Mouse (Mus musculus) spleen, adult 18-20 months (tissue): ENCODE measurements around the gene Rsph3b.
"Not testable (repeated sequence)": the region's sequence is repeated elsewhere in the genome, so short reads cannot be mapped to it uniquely, and the experiment has no call there.

Experiments used
- DNase-seq, 2 experiments: peaks; one replicate each; pipeline ENCODE4 v3.0.0; 2022; ENCODE audit warnings: mixed read lengths in 2 of 2

Rsph3b gene

DNA sequence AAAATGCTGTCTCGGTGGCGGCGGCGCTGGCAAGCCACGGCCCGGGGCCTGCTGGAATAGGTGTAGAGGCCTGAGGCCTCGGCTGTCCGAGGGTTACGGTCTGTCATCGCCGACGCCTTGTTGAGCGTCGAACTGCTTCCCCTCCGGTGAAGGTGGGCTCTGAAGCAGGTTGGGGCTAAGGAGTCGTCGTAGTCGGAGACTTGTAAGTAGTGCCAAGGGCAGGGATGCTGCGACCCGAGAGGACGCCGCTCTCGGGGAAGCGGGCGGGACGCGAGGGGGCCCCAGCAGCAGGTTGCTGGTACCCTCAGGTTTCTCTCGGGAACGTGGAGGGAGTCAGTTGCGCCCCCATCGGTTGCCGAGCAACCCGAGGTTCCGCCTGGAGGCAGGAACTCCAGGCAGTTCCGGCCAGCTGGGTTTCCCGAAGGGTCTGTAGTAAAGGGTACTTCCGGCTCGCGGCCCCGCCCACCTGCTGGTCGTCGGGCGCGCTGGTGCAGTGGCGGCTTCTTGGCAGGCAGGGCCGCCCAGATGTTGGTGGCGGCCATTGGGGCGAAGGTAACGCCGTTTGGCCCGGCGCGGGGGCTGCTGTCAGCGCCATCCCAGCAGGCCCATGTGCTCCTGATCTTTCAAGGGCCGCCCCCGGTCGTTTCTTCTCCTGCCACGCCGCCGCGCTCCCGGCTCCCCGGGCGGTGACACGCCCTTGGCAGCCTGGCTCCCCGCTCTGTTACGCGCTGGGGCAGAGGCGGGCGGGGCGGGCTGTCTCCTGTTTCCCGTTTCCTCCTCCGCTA lies at the start of gene Rsph3b:
Rsph3b (minus strand) TSS at position 699 of the 785 bp plus-strand sequence.
- peak; percentile 76 to 78 for DNase-seq

DNA sequence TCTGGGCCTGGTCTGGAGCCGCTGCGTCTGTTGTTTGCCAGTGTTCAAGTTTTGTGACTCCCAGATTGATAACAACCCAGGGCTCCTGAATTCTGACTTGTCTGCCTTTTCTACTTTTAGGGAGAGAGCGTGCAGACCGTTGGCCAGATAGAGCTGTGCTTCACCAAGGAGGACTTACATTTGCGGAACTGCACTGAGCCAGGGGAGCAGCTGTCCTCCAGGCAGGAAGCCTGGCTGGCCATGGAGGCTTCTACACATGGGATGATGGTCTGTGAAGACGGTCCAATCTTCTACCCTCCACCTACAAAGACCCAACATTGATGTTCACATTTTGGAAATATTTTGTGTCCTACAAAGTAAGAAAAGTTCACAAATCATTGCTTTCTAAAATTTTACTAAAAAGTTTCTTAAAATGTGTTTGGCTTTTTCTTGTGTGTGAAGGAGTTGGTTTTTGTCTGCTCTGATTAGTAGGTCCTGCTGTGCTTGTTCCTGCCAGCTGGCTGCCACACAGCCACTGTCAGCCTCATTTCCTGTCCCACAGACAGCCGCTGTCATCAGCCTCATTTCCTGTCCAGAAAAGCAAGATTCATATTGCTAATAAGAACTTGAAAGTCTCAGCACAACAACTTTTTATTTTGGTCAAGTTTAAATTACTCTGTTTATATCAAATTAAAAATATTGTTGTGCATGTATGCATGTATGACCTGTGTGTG lies 49.5 kb upstream of the Rsph3b start:
- not testable (repeated sequence) for DNase-seq

DNA sequence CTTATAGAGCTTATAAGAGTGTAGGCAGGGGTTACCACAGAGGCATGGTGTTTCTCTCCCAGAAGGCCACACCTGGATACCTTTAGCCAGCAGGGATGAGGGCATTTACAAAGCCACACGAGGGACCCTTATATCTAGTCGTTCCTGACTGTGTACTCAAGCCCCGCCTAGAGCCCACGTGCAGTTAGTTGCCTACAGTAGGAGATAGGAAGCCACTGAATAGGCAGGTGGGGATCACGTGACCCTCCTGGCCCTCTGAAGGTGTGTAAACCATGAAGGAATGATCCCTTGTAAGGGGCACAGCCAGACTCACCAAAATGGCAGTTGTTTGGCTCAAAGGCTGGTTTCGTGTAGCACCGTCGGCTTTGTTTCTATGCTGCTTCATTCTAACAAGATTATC lies 48.3 kb upstream of the Rsph3b start:
- DNase-seq: not testable (repeated sequence)

DNA sequence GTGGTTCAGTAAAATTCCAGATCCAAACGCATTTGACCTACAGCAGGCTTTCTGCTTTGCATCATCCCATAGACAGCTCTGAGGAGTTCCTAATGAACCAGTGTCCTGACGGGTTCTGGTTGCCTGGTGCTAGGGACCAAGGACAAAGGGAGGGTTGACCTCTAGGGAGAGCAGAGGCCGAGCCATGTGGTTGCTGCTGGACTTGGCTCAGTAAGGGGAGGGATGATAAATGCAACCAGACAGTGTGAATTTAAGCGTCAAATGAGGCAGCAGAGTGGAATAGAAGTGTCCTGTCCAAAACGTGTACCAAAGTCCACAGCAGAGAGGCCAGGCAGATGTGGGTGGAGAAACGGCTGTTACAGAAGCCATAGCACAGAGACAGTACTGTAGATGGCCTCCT lies 47.0 kb upstream of the Rsph3b start:
- DNase-seq: not testable (repeated sequence)

DNA sequence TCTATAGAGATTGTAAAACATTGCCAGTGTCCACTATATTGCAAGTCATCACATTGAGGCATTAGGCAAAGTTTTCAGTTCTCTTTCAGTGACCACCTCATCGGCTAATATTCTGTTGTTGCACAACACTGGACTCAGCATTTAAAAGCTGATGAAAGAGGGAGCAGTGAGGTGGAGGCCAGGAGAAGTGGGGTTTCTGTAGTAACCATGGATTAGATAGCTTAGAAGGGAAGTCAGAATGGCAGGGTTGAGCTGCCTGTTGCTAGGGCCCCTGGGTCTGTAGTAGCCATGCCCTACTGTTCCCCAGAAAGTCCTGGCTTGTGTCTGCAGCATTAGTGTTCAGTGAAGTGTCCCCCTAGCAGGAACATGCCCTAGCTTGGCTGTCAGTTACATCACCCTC lies 37.6 kb upstream of the Rsph3b start:
- DNase-seq: not testable (repeated sequence)

DNA sequence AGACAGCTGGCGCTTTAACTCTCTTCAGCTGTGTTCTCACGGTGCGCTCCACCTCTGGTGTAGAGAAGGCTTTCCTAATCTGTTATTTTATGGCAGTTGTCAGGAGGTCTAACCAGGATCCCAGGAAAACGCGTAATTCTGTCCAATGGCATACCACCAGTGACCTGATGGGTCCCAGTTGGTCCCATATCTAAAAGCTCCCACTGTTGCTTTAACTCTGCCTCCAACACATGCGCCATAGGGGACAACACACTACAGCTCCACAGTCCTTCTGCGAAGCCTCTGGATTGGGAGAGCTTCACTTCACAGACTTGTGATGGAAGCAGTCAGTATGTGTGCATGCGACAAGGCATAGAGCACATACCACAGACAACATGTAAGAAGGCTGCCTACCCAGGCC lies 31.7 kb upstream of the Rsph3b start:
- not testable (repeated sequence) for DNase-seq

DNA sequence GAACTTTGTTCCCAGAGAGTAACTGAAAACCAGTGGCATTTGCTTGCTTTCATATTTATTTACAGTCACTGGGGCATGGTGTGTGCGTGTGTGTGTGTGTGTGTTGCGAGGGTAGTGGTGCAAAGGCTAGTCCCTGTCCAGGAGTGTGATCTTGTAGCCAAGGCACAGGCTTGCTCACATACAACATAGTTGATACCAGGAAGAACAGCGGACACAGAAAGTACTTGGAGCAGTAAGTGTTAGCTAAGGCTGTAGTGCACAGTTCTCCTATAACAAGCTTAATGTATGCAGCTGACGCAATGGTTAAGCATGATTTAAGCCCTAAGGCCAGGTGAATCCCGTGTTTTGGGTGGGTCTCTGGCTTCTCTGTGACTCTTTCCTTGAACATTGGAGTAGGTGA lies 30.9 kb upstream of the Rsph3b start:
- DNase-seq: not testable (repeated sequence)

DNA sequence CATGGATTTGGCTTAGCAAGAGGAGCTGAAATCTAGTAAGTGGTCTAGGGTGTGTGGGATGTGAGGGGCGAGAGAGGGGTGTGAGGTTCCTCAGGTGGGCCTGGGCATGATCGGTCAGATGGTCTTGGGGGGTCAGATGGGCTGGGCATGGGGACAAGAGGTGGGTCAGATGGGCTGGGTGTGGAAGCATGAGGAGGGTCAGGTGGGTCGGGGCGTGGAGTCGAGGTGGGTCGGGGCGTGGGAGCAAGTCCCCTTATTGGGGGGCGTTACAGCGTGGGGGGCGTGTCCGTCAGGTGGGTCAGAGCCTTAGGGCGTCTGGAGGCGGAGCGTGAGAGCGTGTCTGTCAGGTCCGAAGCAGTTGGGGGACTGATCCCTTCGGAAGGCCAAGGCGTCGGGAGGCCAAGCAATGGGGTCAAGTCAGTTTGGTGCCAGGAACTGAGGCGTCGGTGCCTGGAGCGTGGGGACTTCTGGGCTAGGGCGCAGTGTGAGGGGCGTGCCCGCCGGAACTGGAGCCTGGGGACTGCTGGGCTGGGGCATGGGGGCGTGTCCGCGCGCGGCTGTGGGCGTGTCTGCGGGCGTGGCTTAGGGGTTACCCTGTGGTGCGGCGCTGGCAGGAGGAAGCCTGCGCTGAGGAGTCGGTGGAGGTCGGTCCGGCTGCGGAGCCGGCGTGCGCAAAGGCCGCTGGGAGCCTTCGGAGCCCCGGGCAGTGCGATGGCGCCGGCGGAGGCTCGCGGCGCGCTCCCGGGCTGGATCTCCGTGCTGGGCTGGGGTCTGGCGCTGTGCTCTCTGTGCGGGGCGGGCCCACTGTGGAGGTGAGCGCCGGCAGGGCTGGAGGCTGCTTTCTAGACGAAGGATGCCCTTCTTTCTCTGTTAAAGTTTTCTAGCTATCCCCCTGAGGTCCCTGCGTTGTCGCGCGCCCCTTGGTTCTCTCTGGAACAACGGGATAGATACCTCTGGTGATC lies 30.1 kb upstream of the Rsph3b start, which contains the start of gene Gm49721:
Gm49721 (plus strand) TSS at position 618 of the 962 bp plus-strand sequence.
- peak; percentile 69 to 72 for DNase-seq

DNA sequence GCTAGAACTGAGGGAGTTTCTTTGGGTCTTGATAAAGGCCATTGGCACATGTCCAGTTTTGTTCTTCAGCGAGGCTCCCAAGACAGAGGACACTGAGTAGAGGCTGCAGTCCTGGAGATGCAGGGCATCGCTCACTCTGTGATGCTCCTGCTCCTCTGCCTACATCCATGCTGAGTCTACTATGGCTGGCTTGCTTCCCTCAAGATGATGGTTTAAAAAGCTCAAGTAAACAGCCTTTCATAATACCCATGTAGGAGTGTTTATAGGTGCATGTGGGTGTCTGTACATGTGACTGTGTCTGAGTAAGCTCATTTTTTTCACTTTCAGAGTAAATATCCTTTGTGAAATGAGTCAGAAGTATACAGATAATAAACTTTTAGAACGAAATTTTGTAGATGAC lies 26.5 kb upstream of the Rsph3b start:
- not testable (repeated sequence) for DNase-seq

DNA sequence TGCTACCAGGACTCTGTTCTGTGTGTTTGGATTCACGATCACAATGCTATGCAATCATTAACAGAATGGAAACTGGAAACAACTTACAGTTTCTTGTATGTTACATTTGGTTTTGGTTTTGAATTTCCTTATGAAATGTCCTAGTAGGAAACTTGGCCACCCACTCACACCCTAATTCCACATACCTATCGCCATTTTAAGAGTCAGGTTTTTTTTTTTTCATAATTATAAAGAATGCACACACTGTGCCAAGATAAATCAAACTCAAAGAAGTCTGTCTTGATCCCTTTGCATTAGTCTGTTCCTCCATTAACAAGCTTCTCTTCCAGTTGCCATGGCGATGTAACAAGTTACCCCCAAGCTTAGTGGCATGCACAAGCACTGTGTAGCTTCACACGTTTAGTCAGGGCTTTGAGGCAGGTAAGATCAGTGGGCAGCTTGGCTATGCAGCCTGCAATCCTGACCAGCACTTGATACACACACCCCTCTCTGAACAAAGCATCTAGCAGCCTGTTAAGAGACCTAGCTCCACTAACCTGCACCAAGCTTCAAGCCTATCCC lies 24.4 kb upstream of the Rsph3b start:
- not testable (repeated sequence) for DNase-seq

DNA sequence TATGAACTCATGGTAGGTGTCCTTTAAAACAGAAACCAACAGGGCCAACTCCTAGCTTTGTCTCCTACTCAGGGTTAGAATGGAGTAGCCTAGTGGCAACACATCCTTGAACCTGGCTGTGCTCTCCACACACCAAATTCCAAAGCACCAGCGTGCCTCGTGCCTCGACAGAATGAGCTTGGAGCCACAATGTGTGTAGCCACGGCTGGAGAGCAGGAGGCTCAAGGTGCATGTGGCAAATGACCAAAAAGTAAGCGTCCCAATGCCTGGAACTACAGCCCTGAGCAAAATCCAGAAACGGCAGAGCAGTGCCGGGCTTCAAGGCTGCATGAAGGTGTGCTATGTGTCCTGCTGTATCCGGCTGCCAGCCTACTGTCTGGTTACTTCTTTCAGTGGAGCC lies 22.8 kb upstream of the Rsph3b start:
- not testable (repeated sequence) for DNase-seq

DNA sequence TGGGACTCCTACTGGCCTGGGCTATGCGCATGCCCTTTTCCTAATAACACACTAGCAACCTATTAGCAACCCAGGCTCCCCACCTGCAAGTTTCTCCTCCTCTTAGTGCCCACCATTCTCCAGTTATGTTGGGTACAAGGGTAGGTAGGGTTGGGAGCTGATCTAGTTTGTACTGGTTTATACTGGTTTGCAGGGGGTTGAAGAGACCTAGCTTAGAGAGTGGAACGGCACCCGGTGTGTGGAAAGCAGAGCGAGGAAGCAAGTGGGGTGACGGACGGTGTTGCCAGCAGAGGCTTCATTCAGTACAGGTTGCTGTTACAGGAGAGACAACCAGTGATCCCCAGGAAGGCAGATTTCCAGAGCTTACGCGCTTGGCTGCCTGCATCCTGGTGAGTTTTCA lies 21.9 kb upstream of the Rsph3b start, which contains the start of gene Rnaset2b:
Rnaset2b (plus strand) TSS at position 301 of the 400 bp plus-strand sequence.
- DNase-seq: not testable (repeated sequence)

DNA sequence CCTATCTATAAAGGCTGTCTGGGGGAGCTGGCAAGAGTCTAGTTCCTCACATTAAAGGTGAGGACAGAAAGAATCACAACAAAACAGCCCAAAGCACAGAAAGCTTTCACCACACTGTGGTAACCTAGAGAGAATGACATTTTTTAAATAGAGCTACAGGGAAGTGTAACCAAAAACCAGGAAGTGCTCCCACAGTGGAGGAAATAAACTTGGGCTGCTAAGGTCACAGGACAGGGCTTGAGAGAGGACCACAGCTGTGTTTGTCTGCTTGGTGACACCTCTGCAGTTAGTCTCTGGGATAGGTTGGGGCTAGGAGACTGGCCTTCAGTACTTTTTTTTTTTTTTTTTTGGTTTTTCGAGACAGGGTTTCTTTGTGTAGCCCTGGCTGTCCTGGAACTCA lies 19.2 kb upstream of the Rsph3b start:
- not testable (repeated sequence) for DNase-seq

DNA sequence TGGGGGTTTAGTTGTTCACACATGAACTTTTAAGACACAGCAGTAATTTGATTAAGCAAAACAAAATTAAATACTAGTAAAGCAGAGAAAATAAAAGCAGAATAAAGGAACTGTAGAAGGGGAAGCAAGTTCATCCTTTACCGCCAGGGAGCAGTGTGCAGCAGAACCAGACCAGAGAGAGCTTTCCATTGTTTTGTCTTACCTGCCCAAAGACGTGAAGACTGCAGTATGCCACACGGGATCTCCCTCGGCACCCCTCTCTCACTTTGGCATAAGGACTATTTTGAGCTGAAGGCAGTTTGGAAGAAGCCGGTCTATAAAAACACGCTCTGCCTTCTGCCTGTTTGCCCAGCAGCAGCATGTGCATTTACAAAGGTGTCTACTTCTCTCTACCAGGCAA lies 16.9 kb upstream of the Rsph3b start:
- peak in 1 of 2 experiments; percentile 39 for DNase-seq

DNA sequence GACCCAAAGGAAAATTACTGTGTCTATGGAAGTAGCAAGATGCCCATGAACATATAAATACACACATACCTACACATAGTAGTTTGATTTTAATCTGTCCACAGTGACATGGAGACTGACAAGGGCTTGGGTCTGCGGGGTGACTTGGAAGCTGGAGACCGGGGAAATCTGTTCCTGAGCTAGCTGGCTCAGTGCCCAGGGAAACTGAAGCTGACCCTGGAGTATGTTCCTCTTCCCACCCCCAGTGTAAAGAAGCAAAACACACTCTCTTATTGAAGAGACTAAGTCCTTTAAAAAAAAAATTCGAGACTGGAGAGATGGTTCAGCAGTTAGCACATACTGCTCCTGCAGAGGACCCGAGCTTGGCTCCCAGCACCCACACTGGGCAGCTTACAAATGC lies 14.5 kb upstream of the Rsph3b start:
- DNase-seq: not testable (repeated sequence)

DNA sequence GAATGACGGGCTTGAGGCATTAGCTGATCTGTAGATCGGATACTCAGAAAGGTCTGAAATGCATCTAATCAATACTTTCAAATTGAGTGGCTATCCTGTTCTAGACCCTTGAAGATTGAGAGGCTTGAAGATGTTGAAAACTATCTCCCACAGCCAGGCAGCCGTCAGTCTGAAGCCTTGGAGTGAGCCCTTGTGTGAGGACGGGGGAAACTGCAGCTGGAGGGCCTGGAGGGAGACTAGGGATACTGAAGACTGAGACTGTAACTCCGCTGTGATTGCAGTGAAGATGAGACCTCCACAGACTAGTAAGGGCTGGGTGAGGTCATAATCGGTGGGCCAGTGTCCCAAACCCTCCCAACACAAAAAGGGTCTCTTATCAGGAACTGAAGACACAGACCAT lies 13.9 kb upstream of the Rsph3b start:
- DNase-seq: not testable (repeated sequence)

DNA sequence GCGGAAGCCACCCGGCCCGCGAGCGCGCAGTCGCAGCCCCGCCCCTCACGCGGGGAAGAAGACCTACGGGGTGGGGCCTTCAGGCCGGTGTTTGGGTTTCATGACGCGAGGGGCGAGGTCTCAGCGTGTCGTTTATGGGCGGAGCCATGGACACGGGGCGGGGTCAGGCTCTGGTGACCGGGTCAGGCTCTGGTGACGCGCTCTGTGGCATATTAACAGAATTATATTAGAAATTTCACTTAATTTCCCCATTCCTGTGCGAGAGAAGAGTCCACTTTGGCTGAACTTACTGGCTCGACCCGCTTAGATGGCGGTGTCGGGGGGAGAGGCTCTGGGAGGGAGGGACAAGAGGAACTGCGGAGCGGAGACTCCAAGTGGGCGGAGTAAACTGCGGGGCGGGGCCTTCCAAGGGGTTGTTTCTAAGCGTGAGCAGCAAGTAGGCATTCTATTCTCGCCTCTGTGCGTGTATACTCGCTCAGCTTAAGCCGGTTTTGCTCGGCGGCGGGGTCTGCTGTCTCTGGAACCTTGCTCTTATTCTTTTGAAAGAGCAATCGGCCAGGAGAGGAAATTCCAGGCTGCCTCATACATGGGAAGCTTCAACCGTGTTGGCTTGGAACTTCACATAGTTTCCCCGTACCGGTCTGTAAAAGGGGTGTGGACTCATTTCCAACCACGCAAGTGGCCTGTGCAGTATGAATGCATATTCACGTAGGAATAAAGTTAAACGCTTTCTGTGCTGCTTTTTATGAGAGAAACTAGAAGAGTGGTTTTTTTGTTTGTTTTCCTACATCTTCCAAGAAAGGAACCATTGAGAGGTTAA lies 12.9 kb upstream of the Rsph3b start:
- peak; percentile 27 to 35 for DNase-seq

DNA sequence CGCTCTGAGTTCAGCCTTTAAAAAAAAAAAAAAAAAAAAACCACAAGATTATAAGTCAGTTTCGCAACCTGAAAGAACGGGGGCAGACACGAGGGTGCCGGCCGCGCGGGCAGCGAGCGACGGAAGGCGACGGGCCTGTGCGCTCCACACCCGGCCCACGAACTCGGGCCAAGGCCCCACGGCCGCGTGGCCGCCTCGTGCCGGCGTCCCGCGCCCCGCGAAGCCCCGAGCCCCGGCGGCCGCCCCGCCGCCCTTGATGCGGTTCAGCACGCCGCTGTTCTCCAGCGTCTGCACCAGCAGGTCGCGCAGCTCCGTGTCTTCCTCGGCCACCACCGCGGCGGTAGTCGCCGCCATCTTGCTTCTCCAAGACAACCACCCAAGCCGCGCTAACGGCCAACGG lies 12.3 kb upstream of the Rsph3b start, which contains the start of gene Tagap1:
Tagap1 (minus strand) TSS at position 381 of the 400 bp plus-strand sequence.
- DNase-seq: peak; percentile 51 to 59

DNA sequence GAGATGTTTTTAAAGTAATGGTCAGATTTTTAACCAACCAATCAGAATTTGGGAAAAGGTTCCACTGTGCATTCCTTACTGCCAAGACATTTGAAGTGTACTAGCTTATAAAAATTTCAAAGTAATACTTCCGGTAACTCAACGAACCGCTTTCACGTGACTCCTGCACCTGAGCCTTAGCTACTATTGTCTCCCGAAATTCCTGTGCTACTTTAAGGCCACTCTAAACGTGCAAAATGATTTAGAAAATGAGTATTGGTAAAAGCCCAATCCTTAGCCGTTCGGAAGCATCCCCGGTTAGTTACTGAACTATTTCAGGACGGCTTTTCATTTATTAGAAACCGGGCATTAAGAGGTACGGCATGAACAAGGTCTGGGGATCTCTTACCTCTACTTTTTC lies 11.9 kb upstream of the Rsph3b start:
- not testable (repeated sequence) for DNase-seq

DNA sequence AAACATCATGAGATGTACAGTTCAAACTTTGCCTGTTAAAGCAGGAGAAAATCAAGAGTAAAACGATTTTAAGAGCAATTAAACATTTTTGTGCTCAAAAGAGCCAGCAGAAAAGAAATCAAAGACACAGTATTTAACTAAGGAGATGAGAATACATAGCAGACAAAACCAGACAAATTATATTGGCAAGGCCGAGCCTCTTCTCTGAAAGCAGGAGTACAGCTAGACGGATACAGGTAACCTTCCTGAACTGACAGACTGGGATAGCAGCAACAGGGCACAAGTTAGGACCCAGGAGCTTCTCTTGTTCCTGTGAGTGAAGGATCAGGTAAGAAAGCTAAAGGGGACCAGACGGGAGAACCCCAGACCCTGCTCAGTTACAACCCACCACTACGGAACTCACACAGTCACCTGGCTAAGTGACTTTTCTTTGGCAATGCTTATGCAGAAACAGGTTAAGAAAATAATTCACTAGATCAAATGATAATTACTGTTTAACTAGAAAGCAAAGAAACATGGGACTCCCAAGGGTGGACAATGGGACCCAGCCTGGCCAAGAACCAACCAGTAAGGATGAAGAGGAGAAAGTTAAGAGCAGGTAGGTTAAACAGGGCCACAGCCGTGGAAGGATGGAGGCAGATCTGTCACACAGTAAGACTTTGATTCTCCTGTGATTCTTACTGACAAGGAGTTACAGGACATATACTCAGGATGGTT lies 11.2 kb upstream of the Rsph3b start:
- DNase-seq: not testable (repeated sequence)

DNA sequence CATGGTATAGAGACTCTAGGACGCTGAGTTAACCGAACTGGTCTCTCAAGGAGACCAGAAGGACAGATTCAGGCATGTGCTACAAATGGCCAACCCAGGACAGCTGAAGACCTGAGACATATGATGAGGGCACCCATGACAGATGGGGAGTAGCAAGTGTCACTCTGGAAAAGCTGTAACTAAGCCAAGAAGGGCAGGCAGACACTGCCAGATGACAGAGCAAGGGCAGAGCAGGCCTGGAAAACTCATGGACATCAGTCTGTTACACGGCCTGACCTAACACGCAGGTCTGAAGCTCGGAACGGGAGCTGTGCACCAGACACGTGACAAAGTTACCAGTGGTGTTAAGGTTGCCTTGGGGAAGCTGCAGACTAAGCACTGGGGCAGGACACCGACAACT lies 10.4 kb upstream of the Rsph3b start:
- not testable (repeated sequence) for DNase-seq
